Mouse (Mus musculus) embryonic facial prominence, embryonic 10.5 days (tissue): ENCODE results near the gene Gramd1c. TPM values are rescaled to one million over a fixed set of nuclear protein-coding genes. Genes with fewer than 3 reads are reported as not detected.

Experiments used
- DNase-seq: peaks from one replicate; pipeline ENCODE4 v3.0.0-alpha.2; 2017; ENCODE audit warnings: low spot score
- H3K27ac ChIP-seq: fragments of 300-500 bp; sonication (generic); replicated peaks from 2 replicates; pipeline ENCODE4 v1.5.1; 2016; ENCODE audit warnings: mild to moderate bottlenecking
- H3K27me3 ChIP-seq: fragments of 300-500 bp; sonication (generic); replicated peaks from 2 replicates; pipeline ENCODE4 v1.6.1; 2016; ENCODE audit warnings: low read depth, mild to moderate bottlenecking; ENCODE audit not compliant: poor library complexity, severe bottlenecking
- H3K36me3 ChIP-seq: fragments of 300-500 bp; sonication (generic); replicated peaks from 2 replicates; pipeline ENCODE4 v1.6.1; 2016; ENCODE audit warnings: mild to moderate bottlenecking, moderate library complexity
- H3K4me1 ChIP-seq: fragments of 300-500 bp; sonication (generic); 2 replicates; pipeline ENCODE4 v1.6.1; 2016
- H3K4me3 ChIP-seq: fragments of 300-500 bp; sonication (generic); 2 replicates; pipeline ENCODE4 v1.5.1; 2016; ENCODE audit warnings: mild to moderate bottlenecking, moderate library complexity
- H3K9me3 ChIP-seq: fragments of 300-500 bp; sonication (generic); 2 replicates; pipeline ENCODE4 v1.6.1; 2016; ENCODE audit warnings: mild to moderate bottlenecking
- WGBS: fragments of 180-500 bp; shearing (Covaris S2); methylation state at CpG from one replicate; pipeline ENCODE4 v1.1.7; 2016; 5-methylcytosine and 5-hydroxymethylcytosine counted together
- microRNA-seq: library from miRNA; unstranded; fragments of <30 nt; microRNA quantifications from one replicate; pipeline ENCODE4, GENCODE M21; 2017
- polyA plus RNA-seq: library from polyadenylated mRNA; unstranded; fragments of >200 nt; fragmentation: Nextera tagmentation; extraction: Ambion mirVana; gene quantifications from 2 replicates; pipeline ENCODE4 v1.2.1, GENCODE M21; 2016

The Gramd1c gene
- polyA plus RNA-seq, 1 experiment from 2014 or later, result 3.8 TPM

DNA sequence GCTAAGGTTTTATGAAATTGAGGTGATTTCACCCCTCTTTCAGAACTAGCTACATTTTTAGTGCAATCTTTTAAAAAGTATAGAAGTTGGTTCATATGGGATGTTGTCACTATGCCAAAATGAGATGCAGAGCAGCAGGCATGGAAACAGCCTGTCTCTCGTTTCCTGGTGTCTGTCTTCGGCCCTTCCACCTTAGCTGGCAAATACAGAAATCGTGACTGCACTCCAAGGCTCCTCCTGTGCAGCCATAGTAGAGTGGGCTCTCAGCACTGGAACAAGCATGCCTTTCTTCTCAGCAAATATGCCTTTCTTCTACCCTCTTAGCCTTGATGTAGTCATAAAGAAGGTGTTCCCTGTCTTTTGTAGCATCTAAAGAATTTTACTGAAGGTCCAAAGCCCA, 127.3 kb downstream of the Gramd1c start:
- H3K9me3 ChIP-seq, result no peaks in the 10 kb centered on the region
- DNase-seq, result no peak
- H3K27ac ChIP-seq, result no peak overlapping the region
- WGBS, result 82% methylated on average over 3 of the region's 3 CpGs
- no peaks in the 10 kb centered on the region for H3K4me1 ChIP-seq
- no peak overlapping the region for H3K4me3 ChIP-seq
- H3K27me3 ChIP-seq, result no peaks in the 10 kb centered on the region
- peaks cover 4% of the 10 kb centered on the region; the same call in 1 of the 2 replicates for H3K36me3 ChIP-seq

DNA sequence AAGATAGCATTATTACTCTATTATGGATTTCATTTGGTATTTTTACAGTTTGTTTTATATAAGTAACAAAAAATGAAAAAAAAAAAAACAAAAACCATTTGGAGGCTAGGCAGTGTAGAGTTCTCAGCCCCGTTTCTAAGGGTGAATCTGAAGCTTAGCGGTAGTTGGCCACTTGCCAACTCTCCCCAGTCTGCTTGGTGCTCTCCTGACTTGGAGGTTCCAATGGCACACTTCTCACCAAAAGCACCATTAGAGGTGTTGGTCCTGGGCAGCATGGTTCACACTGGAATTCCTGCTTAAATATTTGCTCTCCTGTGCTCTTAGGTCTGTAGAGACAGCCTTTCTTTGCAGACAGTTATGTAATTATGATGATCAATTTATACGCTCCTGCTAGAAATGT, 127.8 kb downstream of the Gramd1c start:
- Histone ChIP-seq H3K36me3 (peaks cover 4% of the 10 kb centered on the region; the same call in 1 of the 2 replicates), H3K4me3 (no peak overlapping the region), H3K27me3 (no peaks in the 10 kb centered on the region), H3K9me3 (no peaks in the 10 kb centered on the region), H3K27ac (no peak overlapping the region), H3K4me1 (no peaks in the 10 kb centered on the region)
- 92% methylated on average over 3 of the region's 3 CpGs for WGBS
- DNase-seq, result no peak

DNA sequence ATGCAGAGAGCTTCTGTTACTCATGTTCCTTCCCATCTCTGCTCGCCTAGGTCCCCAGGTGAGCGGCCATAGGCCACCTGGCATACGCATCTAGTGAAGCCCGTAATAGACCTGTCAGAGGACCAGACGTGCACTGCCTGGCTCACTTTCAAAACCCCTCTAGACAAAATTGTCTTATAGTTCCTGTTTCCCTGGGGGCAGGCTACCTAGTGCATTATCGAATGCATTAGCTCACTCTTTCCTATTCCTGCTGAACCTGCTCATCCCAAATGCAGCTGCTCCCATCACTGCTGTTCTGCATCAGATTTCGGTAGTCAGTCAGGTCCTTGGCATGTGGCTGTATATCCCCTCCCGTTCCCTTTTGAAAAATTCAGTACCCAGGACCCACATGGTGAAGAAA, 128.3 kb downstream of the Gramd1c start:
- Histone ChIP-seq H3K4me3 (no peak overlapping the region), H3K4me1 (no peaks in the 10 kb centered on the region), H3K9me3 (no peaks in the 10 kb centered on the region), H3K27ac (no peak overlapping the region), H3K36me3 (peaks cover 4% of the 10 kb centered on the region; the same call in 1 of the 2 replicates), H3K27me3 (no peaks in the 10 kb centered on the region)
- WGBS, result 91% methylated on average over 8 of the region's 8 CpGs
- no peak for DNase-seq

DNA sequence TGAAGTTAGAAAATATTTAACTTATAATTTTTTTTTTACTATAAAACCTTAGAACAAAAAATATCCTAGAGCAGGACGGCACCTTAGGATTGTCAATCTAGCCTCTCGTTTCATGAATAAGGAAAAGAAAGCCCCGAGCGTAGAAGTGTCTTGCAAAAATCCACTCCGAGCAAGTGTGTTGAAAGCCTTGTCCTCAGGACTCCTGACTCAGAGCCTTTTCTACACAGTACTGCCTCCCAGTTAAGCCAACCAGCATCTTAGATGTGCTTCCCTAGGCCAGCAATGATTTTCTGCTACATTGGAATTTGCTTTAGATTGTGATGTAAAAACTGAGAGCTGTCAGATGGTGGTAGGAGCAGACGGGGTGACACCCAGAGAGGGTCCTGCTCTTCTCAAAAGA, 130.1 kb downstream of the Gramd1c start:
- Histone ChIP-seq H3K9me3 (no peaks in the 10 kb centered on the region), H3K4me3 (no peak overlapping the region), H3K36me3 (no peaks in the 10 kb centered on the region), H3K27me3 (no peaks in the 10 kb centered on the region), H3K4me1 (no peaks in the 10 kb centered on the region), H3K27ac (no peak overlapping the region)
- 94% methylated on average over 6 of the region's 6 CpGs for WGBS
- DNase-seq, result no peak

DNA sequence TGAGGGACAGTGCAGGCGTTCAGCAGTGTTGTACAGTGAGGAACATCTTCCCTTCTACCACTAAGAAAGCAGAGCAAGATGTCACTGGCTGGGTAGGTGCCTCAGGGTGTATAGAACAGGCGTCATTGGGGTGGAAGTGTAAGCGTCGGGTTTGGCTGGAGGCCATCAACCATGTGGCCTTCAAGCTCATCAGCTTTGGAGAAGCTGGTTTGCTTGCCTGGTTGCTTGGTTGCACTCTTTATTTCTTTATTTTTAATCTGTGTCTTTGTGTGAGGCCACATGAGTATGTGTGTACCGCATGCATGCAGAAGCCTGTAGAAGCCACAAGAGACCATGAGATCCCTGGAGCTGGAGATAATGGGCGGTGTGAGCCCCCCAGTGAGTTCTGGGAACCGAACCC, 130.8 kb downstream of the Gramd1c start:
- WGBS, result 91% methylated on average over 7 of the region's 7 CpGs
- no peak overlapping the region for H3K27ac ChIP-seq
- H3K27me3 ChIP-seq, result no peaks in the 10 kb centered on the region
- no peaks in the 10 kb centered on the region for H3K4me1 ChIP-seq
- no peaks in the 10 kb centered on the region for H3K9me3 ChIP-seq
- no peak for DNase-seq
- no peaks in the 10 kb centered on the region for H3K36me3 ChIP-seq
- no peak overlapping the region for H3K4me3 ChIP-seq

DNA sequence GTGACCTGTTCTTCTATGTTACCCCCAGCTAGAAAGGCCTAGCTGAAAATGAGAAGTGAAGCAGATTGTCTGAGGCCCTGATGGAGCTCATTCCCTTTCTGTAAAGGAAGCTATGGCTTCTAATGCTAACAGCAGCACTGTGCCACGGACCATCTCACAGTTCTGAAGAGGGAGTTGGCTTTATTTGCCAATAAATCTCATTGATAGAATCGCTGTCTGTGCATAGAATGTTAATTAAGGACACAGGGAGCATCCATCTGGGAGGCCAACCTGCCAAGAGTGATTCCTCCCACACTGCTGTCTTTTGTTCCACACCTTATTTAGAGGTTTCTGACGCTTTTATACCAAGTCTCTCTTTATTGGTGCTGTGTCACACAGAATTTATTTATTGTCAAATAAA, 131.6 kb downstream of the Gramd1c start:
- Histone ChIP-seq H3K36me3 (no peaks in the 10 kb centered on the region), H3K4me1 (no peaks in the 10 kb centered on the region), H3K27me3 (no peaks in the 10 kb centered on the region), H3K4me3 (no peak overlapping the region), H3K9me3 (no peaks in the 10 kb centered on the region), H3K27ac (no peak overlapping the region)
- DNase-seq, result no peak
- 88% methylated on average over 3 of the region's 3 CpGs for WGBS

DNA sequence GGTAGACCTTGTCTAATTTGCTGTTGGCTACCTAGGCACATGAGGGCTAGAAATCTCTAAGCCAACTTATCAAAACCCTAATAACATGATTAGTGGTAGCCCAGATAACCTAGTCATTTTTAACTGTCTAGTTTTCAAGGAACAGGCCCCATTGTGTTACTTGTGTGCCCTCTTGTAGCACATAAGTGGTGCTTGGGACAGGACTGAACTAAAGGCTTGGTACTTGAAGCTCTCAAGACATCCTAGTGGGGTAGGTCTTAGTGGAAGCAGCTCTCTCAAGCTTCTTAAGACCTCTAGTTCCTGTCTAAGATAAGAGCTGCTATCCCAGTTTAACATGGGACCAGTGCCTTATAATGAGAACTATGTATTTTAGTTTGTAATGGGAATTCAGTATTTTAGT, 132.6 kb downstream of the Gramd1c start:
- Histone ChIP-seq H3K27me3 (no peaks in the 10 kb centered on the region), H3K36me3 (no peaks in the 10 kb centered on the region), H3K4me3 (no peak overlapping the region), H3K27ac (no peak overlapping the region), H3K4me1 (no peaks in the 10 kb centered on the region), H3K9me3 (no peaks in the 10 kb centered on the region)
- DNase-seq, result no peak

Small RNA genes lying within 50 kb of the gene (microRNA-seq; reads per million reads assigned to microRNA genes)
- gene Mir3470b, result not detected

Other genes with a start within 250 kb of the Gramd1c start
- 16.3 and 20.2 TPM in 2 replicates for gene Ccdc191, start 173.5 kb downstream of the Gramd1c start, polyA plus RNA-seq
- gene Qtrt2, start 136.5 kb downstream of the Gramd1c start, polyA plus RNA-seq, result 36.0 and 37.4 TPM in 2 replicates
- gene Zdhhc23, start 83.6 kb downstream of the Gramd1c start, polyA plus RNA-seq, result 0.50 and 0.59 TPM in 2 replicates
- gene Atp6v1a, start 76.4 kb upstream of the Gramd1c start, polyA plus RNA-seq, result 40.5 and 42.8 TPM in 2 replicates
- gene Naa50, start 76.5 kb upstream of the Gramd1c start, polyA plus RNA-seq, result 133 and 135 TPM in 2 replicates
- gene Usf3, start 109.9 kb upstream of the Gramd1c start, polyA plus RNA-seq, result 2.6 TPM in 2 replicates